Mouse (Mus musculus) G1E (cell line): ENCODE results near the gene Eml2.

ENCODE experiments used
- CTCF ChIP-seq: IDR thresholded peaks from 2 replicates; pipeline ENCODE4 v1.5.1; 2012; ENCODE audit warnings: low read depth, low read length, inconsistent platforms, mixed read lengths
- GATA1 ChIP-seq: IDR thresholded peaks from 2 replicates; pipeline ENCODE4 v1.6.1; 2012; ENCODE audit warnings: borderline replicate concordance, low read length, inconsistent platforms, mixed read lengths

GRCm38 (mm10) chr7:19149626-19150025 lies 26.6 kb upstream of the Eml2 start, which contains the start of gene Snrpd2:
- TF ChIP-seq CTCF, result no peak
- no peak for TF ChIP-seq GATA1
